Mouse (Mus musculus): ENCODE measurements around the gene Flrt3.

DNA sequence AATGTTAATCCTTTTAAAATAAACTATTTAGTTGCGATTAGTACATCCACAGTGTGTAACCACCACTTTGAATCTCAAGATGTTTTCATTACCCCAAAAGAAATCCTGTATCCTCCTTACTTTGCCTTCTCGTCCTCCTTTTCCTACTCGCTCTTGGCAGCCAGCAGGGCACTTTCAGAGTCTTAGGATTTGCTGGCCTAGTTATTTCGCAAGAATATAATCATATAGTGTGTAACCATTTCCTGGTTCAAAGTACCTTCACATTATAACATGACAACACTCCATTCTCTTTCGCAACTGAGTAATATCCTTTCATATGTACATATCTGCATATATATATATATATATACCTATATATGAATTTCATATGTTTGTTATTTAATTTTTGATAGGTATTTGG, 22.6 kb upstream of the Flrt3 start:
- no peak for TF ChIP-seq CTCF (IDR thresholded peaks at IDR 0.05; ENCODE audit: extremely low read depth, insufficient read depth, low read length)
- no peak for TF ChIP-seq POLR2A (IDR thresholded peaks at IDR 0.05; ENCODE audit: extremely low read depth, insufficient read depth, low read length)
